Mouse (Mus musculus): ENCODE data around the gene Olfr847. TPM values are rescaled to one million over a fixed set of nuclear protein-coding genes. Genes with fewer than 3 reads are reported as not detected.

The Olfr847 gene
- under 1 TPM in 1 of 2 experiments, not detected in 1; 0.19 TPM for polyA plus RNA-seq (2017; shearing (Covaris generic))

- no peak for ATAC-seq
Observed at GRCm38 (mm10) chr9:19378569-19378968, at the start of gene Olfr847. Olfr847 (minus strand) TSS chr9:19378669.

GRCm38 (mm10) chr9:19363905-19364304, 14.6 kb downstream of the Olfr847 start, which contains the start of gene Olfr846:
Olfr846 (minus strand) TSS chr9:19364005.
- no peak for ATAC-seq

DNA sequence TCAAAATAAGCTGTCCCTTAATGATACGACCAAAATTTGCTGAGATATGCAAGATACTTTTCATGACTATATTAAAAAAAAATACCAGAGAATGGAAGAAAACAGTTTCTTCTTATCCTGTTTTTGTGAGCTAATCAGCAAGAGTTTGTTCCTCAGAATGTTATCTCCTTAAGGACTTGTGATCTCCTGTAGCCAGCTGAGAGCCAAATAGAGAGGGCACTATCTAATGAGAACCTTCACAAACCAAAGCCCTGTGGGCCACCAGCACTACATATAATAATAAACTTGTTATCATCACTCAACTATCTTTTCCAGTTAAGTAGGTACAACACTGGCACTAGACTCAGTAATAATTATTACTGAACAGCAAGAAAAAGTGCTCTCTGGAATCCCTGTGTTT, 42.3 kb downstream of the Olfr847 start, which contains the start of gene Olfr845:
Olfr845 (plus strand) TSS at position 301 of the 400 bp plus-strand sequence.
- ATAC-seq, result no peak

Other genes with a start within 250 kb of the Olfr847 start
- under 1 TPM in 1 of 2 experiments, not detected in 1; 0.32 TPM for gene Olfr837, start 242.4 kb downstream of the Olfr847 start, polyA plus RNA-seq (2017; shearing (Covaris generic))
- gene Olfr839-ps1, start 201.4 kb downstream of the Olfr847 start, polyA plus RNA-seq (2017; shearing (Covaris generic)), result under 1 TPM in 1 of 2 experiments, not detected in 1; 0.04 TPM
- not detected for gene Olfr843, start 126.7 kb downstream of the Olfr847 start, polyA plus RNA-seq (2017; shearing (Covaris generic))
- not detected for gene Olfr844, start 62.3 kb downstream of the Olfr847 start, polyA plus RNA-seq (2017; shearing (Covaris generic))
- not detected for gene Olfr845, start 42.2 kb downstream of the Olfr847 start, polyA plus RNA-seq (2017; shearing (Covaris generic))
- gene Olfr846, start 14.7 kb downstream of the Olfr847 start, polyA plus RNA-seq (2017; shearing (Covaris generic)), result not detected
- gene Olfr849, start 61.6 kb upstream of the Olfr847 start, polyA plus RNA-seq (2017; shearing (Covaris generic)), result not detected
- not detected for gene Olfr850, start 99.6 kb upstream of the Olfr847 start, polyA plus RNA-seq (2017; shearing (Covaris generic))
- gene Olfr851, start 114.6 kb upstream of the Olfr847 start, polyA plus RNA-seq (2017; shearing (Covaris generic)), result not detected
- not detected for gene Olfr853, start 162.4 kb upstream of the Olfr847 start, polyA plus RNA-seq (2017; shearing (Covaris generic))
- not detected for gene Olfr854, start 188.7 kb upstream of the Olfr847 start, polyA plus RNA-seq (2017; shearing (Covaris generic))
- gene Olfr855, start 203.9 kb upstream of the Olfr847 start, polyA plus RNA-seq (2017; shearing (Covaris generic)), result not detected
- 10 to 100 TPM; 30.2 to 34.7 TPM for gene Zfp317, start 243.4 kb upstream of the Olfr847 start, polyA plus RNA-seq (2017; shearing (Covaris generic))